Mouse (Mus musculus) adrenal gland, postnatal 25 days (tissue): ENCODE data around the gene Col5a1. TPM values are rescaled to one million over a fixed set of nuclear protein-coding genes. Genes with fewer than 3 reads are reported as not detected.

ENCODE experiments used
- DNase-seq: peaks from one replicate; pipeline ENCODE4 v3.0.0; 2021; ENCODE audit warnings: mixed read lengths
- total RNA-seq: library from RNA; stranded (reverse); gene quantifications from 2 replicates; pipeline ENCODE4 v1.2.3, GENCODE M21; 2021

Gene Col5a1
- total RNA-seq, 1 experiment from 2014 or later: 60.7 TPM

- DNase-seq: no peak
Observed at GRCm38 (mm10) chr2:27919309-27919850, 33.2 kb downstream of the Col5a1 start.

GRCm38 (mm10) chr2:27922053-27922452 lies 35.8 kb downstream of the Col5a1 start:
- no peak for DNase-seq

GRCm38 (mm10) chr2:27923718-27924117 lies 37.5 kb downstream of the Col5a1 start:
- DNase-seq: no peak

- no peak for DNase-seq
Observed at GRCm38 (mm10) chr2:27924463-27924862, 38.2 kb downstream of the Col5a1 start.

- DNase-seq: peak; percentile 60
Observed at GRCm38 (mm10) chr2:27926478-27927165, 40.4 kb downstream of the Col5a1 start.

- DNase-seq: peak; percentile 50
Observed at GRCm38 (mm10) chr2:27930471-27931015, 44.3 kb downstream of the Col5a1 start.

GRCm38 (mm10) chr2:27931130-27931529 lies 44.9 kb downstream of the Col5a1 start:
- no peak for DNase-seq

GRCm38 (mm10) chr2:27931971-27932370 lies 45.7 kb downstream of the Col5a1 start:
- no peak for DNase-seq

- peak; percentile 40 for DNase-seq
Observed at GRCm38 (mm10) chr2:27934269-27934668, 48.0 kb downstream of the Col5a1 start.

- DNase-seq: no peak
Observed at GRCm38 (mm10) chr2:27934831-27935230, 48.6 kb downstream of the Col5a1 start.

GRCm38 (mm10) chr2:27935441-27935840 lies 49.2 kb downstream of the Col5a1 start:
- DNase-seq: peak; percentile 57

GRCm38 (mm10) chr2:27936607-27937191 lies 50.5 kb downstream of the Col5a1 start:
- peak; percentile 88 for DNase-seq

GRCm38 (mm10) chr2:27939433-27939832 lies 53.2 kb downstream of the Col5a1 start:
- DNase-seq: no peak

- no peak for DNase-seq
Observed at GRCm38 (mm10) chr2:27940144-27940543, 53.9 kb downstream of the Col5a1 start.

GRCm38 (mm10) chr2:27947252-27947651 lies 61.0 kb downstream of the Col5a1 start:
- no peak for DNase-seq

GRCm38 (mm10) chr2:27947917-27948316 lies 61.7 kb downstream of the Col5a1 start:
- DNase-seq: no peak

GRCm38 (mm10) chr2:27953866-27954265 lies 67.6 kb downstream of the Col5a1 start:
- peak; percentile 78 for DNase-seq

- DNase-seq: no peak
Observed at GRCm38 (mm10) chr2:27954924-27955323, 68.7 kb downstream of the Col5a1 start.

GRCm38 (mm10) chr2:27956751-27957150 lies 70.5 kb downstream of the Col5a1 start:
- DNase-seq: no peak

GRCm38 (mm10) chr2:27957184-27957583 lies 71.0 kb downstream of the Col5a1 start:
- peak; percentile 73 for DNase-seq

- no peak for DNase-seq
Observed at GRCm38 (mm10) chr2:27959275-27959674, 73.0 kb downstream of the Col5a1 start.

GRCm38 (mm10) chr2:27961190-27961589 lies 75.0 kb downstream of the Col5a1 start:
- DNase-seq: no peak

- no peak for DNase-seq
Observed at GRCm38 (mm10) chr2:27962406-27962805, 76.2 kb downstream of the Col5a1 start.
